Mouse (Mus musculus) intestine, embryonic 14.5 days (tissue): ENCODE results near the gene Amot. TPM values are rescaled to one million over a fixed set of nuclear protein-coding genes. Genes with fewer than 3 reads are reported as not detected.

Source experiments
- ATAC-seq: fragments of 200-750 bp; cut with Nextera tagmentation; replicated peaks from 2 replicates; pipeline ENCODE4 v1.8.0; 2017; ENCODE audit warnings: low read depth, moderate number of reproducible peaks, moderate TSS enrichment, moderate library complexity; ENCODE audit not compliant: low FRiP score, low TSS enrichment
- DNase-seq: peaks from one replicate; pipeline ENCODE4 v3.0.0-alpha.2; 2018; ENCODE audit warnings: low spot score
- H3K27ac ChIP-seq: fragments of 300-500 bp; sonication (generic); 2 replicates; pipeline ENCODE4 v1.5.1; 2014; ENCODE audit warnings: low read depth, mild to moderate bottlenecking, control low read depth
- H3K27me3 ChIP-seq: fragments of 300-500 bp; sonication (generic); replicated peaks from 2 replicates; pipeline ENCODE4 v1.6.1; 2014; ENCODE audit warnings: low read length, control low read depth; ENCODE audit not compliant: control insufficient read depth, insufficient read depth
- H3K36me3 ChIP-seq: fragments of 300-500 bp; sonication (generic); 2 replicates; pipeline ENCODE4 v1.6.1; 2014; ENCODE audit warnings: low read length, control low read depth; ENCODE audit not compliant: control insufficient read depth, insufficient read depth
- H3K4me1 ChIP-seq: fragments of 300-500 bp; sonication (generic); replicated peaks from 2 replicates; pipeline ENCODE4 v1.6.1; 2014; ENCODE audit warnings: low read length, control low read depth, mixed read lengths; ENCODE audit not compliant: control insufficient read depth, insufficient read depth
- H3K4me2 ChIP-seq: fragments of 300-500 bp; sonication (generic); 2 replicates; pipeline ENCODE4 v1.6.1; 2014; ENCODE audit warnings: low read length
- H3K4me3 ChIP-seq: fragments of 300-500 bp; sonication (generic); 2 replicates; pipeline ENCODE4 v1.5.1; 2014; ENCODE audit warnings: low read depth, low read length, control low read depth, mixed read lengths
- H3K9ac ChIP-seq: fragments of 300-500 bp; sonication (generic); 2 replicates; pipeline ENCODE4 v1.6.1; 2014; ENCODE audit warnings: mild to moderate bottlenecking, low read length
- H3K9me3 ChIP-seq: fragments of 300-500 bp; sonication (generic); 2 replicates; pipeline ENCODE4 v1.6.1; 2016; ENCODE audit warnings: low read length, control low read depth; ENCODE audit not compliant: control insufficient read depth
- WGBS: fragments of 180-500 bp; shearing (Covaris S2); extraction: QIAGEN DNeasy Blood & Tissue Kit; methylation state at CpG from one replicate; pipeline ENCODE4 v1.1.7; 2014; 5-methylcytosine and 5-hydroxymethylcytosine counted together
- polyA plus RNA-seq: library from polyadenylated mRNA; unstranded; fragments of >200 nt; fragmentation: Nextera tagmentation; extraction: Ambion mirVana; gene quantifications from 2 replicates; pipeline ENCODE4 v1.2.1, GENCODE M21; 2014

The Amot gene
- polyA plus RNA-seq, 1 experiment from 2014 or later = 21.5 TPM

DNA sequence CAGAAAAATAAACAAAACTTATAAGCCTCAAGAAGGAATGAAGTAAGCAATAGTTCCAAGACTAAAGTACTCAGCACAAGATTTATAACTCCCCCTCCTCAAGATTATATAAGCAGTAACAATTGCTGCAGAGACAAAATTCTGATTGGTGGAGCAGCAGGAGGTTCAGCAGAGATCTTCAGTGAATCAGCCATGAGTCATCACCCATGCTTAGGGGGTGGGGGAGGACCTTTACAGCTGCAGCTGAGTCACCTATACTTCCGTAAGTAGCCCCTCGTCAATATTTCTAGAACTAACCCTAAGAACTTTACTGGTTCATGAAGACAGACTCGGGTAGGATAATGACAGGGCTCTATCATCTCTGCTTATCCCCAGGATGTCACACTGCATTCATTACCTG lies 43.6 kb downstream of the Amot start:
- Histone ChIP-seq H3K4me1 (no peaks in the 10 kb centered on the region), H3K27ac (no peak overlapping the region), H3K4me2 (no peak overlapping the region), H3K9ac (no peak overlapping the region), H3K36me3 (peaks cover 12% of the 10 kb centered on the region; the same call in 1 of the 2 replicates), H3K4me3 (no peak overlapping the region), H3K27me3 (no peaks in the 10 kb centered on the region), H3K9me3 (no peaks in the 10 kb centered on the region)
- ATAC-seq = no peak
- WGBS = 55% methylated on average over 3 of the region's 3 CpGs
- DNase-seq = no peak

DNA sequence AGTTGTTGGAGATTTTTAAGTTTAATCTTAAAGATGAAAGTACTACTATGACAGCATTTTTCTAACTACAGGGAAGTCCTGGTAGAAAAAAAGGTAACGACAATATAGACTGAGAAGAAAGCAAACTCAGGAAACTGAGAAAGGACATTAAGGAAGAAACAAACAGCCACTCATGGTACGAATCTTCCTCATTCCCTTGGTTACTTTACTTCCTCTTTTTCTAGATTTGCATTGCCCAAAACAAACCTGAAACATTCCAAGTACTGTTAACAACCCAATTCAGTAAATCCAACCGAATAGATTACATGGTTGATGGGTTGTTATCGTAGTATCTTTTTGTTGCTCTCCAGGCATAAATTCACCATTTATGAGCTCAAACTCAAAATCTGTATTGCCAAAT lies 48.7 kb downstream of the Amot start:
- H3K9me3 ChIP-seq = no peaks in the 10 kb centered on the region
- DNase-seq = no peak
- no peak overlapping the region for H3K27ac ChIP-seq
- no peak overlapping the region for H3K9ac ChIP-seq
- no peaks in the 10 kb centered on the region for H3K27me3 ChIP-seq
- no peak overlapping the region for H3K4me3 ChIP-seq
- H3K4me2 ChIP-seq = no peak overlapping the region
- WGBS = 84% methylated on average over 4 of the region's 4 CpGs
- peaks cover 12% of the 10 kb centered on the region for H3K36me3 ChIP-seq
- H3K4me1 ChIP-seq = no peaks in the 10 kb centered on the region
- no peak for ATAC-seq

DNA sequence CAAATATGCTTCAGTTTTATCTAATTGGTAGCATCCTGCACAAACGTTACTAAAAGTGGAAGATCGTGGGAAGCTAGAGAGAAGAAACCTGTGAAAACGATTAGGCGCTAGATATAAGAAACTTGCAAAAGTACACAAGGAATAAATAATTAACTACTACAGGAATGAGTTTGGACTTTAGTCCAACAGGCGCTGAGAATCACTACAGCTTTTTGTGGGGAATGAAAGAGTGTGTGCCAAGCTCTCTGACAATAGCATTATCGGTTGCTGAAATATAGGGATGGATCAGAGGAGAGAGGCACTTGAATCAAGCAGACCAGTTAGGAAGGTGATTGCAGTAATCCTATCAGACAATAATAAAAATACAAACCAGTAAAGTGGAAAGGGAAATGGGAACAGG lies 49.4 kb downstream of the Amot start:
- Histone ChIP-seq H3K4me2 (no peak overlapping the region), H3K27ac (no peak overlapping the region)

DNA sequence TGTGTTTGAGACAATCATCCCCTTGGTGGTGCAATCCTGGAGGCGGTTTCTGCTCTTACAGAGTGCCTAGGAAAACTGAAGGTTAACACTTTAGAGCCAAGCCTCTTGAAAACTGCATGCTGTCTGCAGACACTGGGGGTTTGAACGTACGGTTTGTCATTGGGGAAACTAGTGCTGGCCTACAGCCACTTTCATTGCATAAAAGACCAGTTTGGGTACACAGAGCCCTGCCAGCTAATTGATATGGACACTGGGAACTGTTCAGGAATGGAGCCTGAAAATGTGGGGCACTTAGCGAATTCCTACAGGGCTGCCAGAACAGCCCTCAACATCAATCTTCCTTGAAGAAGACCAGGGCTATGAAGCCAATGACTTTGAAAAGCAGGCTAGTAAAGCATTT lies 50.2 kb downstream of the Amot start:
- no peak for ATAC-seq
- no peak for DNase-seq
- Histone ChIP-seq H3K9ac (no peak overlapping the region), H3K9me3 (no peaks in the 10 kb centered on the region), H3K27me3 (no peaks in the 10 kb centered on the region), H3K36me3 (peaks cover 10% of the 10 kb centered on the region), H3K4me1 (no peaks in the 10 kb centered on the region), H3K4me3 (no peak overlapping the region), H3K4me2 (no peak overlapping the region), H3K27ac (no peak overlapping the region)
- 64% methylated on average over 4 of the region's 4 CpGs for WGBS

More for the DNA sequence above, 49.4 kb downstream of the Amot start:
- Histone ChIP-seq H3K9ac (no peak overlapping the region), H3K4me3 (no peak overlapping the region), H3K27me3 (no peaks in the 10 kb centered on the region), H3K4me1 (no peaks in the 10 kb centered on the region), H3K9me3 (no peaks in the 10 kb centered on the region), H3K36me3 (peaks cover 12% of the 10 kb centered on the region)
- DNase-seq = no peak
- 79% methylated on average over 6 of the region's 6 CpGs for WGBS
- ATAC-seq = no peak

DNA sequence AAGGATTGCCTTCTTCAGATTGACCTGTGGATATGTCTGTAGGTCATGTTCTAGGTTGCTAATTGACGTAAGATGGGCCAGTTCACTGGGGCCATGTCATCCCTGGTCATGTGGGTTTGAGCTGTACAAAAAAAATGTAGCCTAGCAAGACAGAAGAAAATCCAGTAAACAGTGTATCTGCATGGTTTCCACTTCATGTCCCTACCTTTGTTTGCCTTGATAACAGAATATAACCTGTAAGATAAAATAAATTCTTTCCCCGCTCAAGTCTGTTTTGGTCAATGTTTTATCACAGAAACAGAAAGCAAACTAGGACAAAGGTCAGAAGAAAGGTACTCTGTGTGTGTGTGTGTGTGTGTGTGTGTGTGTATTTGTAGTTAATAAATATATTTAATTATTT lies 63.5 kb downstream of the Amot start:
- no peaks in the 10 kb centered on the region for H3K4me1 ChIP-seq
- no peak for DNase-seq
- H3K27me3 ChIP-seq = no peaks in the 10 kb centered on the region
- H3K9me3 ChIP-seq = no peaks in the 10 kb centered on the region
- no peak overlapping the region for H3K9ac ChIP-seq
- ATAC-seq = no peak
- WGBS = 72% methylated on average over 2 of the region's 2 CpGs
- no peaks in the 10 kb centered on the region for H3K36me3 ChIP-seq
- no peak overlapping the region for H3K27ac ChIP-seq
- no peak overlapping the region for H3K4me3 ChIP-seq
- no peak overlapping the region for H3K4me2 ChIP-seq

DNA sequence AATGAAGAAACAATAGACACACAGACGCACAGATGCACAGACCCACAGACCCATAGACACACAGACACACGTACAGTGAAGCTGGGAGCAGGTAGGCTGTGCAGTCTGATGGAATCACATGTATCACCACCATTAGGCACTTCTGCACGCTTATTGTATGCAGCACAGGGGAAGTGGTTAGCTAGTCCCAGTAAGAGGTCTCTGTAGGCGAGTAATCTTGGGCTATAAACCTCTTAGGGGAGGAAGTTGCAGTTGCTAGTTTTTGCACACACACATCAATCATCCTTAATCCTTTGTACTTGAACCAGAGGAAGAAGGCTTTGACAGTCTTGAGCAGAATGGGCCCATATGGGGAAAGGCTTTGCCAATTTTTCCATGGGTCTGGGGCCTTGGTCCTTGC lies 71.3 kb downstream of the Amot start:
- Histone ChIP-seq H3K4me2 (no peak overlapping the region), H3K9ac (no peak overlapping the region), H3K4me3 (no peak overlapping the region), H3K4me1 (no peaks in the 10 kb centered on the region), H3K27ac (no peak overlapping the region), H3K36me3 (no peaks in the 10 kb centered on the region), H3K27me3 (no peaks in the 10 kb centered on the region), H3K9me3 (no peaks in the 10 kb centered on the region)
- ATAC-seq = no peak
- WGBS = 73% methylated on average over 4 of the region's 4 CpGs
- no peak for DNase-seq

DNA sequence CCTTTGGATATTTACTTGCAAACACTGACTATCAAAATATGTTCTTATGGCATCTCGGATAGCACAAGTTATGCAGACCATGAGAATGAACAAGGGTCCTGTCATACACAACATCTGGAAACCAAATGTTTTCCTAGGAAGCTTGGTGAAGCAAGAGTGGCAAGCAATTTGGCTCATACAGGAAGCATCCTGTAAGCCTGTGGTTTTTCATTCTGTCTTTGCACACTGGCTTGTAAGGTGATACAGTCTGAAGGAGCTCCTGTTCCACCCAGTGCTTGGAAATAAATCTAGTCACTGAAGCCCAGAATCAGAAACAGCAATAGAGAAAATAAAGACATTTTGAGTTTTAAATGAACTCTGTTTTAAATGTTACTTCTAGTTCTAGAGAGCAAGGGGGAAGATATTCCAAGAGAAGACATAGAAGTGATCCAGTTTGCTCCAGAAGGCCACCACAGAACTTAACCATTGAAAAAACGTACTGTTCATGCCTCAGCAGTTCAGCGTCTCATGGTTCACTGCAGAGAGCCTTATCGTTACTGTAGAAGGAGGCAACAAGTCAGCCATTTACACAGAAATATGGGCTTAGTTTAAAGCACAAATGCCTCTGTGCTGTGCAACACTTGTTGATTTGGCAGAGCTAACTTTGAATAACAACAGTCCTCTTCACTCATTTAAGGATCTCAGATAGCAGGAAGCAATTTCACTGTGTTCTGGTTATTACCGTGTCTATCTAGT lies 74.0 kb downstream of the Amot start:
- DNase-seq (no peak), ATAC-seq (no peak)
- H3K27ac ChIP-seq = no peak overlapping the region
- H3K9me3 ChIP-seq = no peaks in the 10 kb centered on the region
- no peaks in the 10 kb centered on the region for H3K36me3 ChIP-seq
- H3K4me2 ChIP-seq = no peak overlapping the region
- H3K9ac ChIP-seq = no peak overlapping the region
- H3K27me3 ChIP-seq = no peaks in the 10 kb centered on the region
- 76% methylated on average over 5 of the region's 5 CpGs for WGBS
- no peak overlapping the region for H3K4me3 ChIP-seq
- H3K4me1 ChIP-seq = no peaks in the 10 kb centered on the region

DNA sequence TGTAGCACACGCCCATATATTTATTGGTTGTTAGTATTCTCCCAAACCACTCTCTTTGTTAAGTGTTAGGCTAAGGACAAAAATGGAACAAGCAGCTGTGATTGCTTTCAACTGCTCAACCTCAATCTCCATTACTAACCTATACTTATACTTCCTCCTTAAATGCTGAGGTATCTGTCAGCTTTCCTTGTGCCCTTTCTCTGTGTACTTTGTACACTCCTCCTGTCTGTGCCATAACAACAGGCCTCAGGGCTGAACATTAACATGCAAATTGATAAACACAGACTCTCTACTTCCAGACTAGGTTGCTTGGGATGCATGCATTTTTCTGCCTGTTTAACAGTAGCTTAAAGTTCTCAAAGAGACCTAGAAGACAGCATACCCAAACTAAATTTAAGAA lies 76.2 kb downstream of the Amot start:
- Histone ChIP-seq H3K4me2 (no peak overlapping the region), H3K27ac (no peak overlapping the region), H3K9me3 (no peaks in the 10 kb centered on the region), H3K4me3 (no peak overlapping the region), H3K9ac (no peak overlapping the region), H3K4me1 (no peaks in the 10 kb centered on the region), H3K36me3 (no peaks in the 10 kb centered on the region), H3K27me3 (no peaks in the 10 kb centered on the region)
- WGBS = 65% methylated on average over 1 of the region's 1 CpGs
- ATAC-seq = no peak
- no peak for DNase-seq

DNA sequence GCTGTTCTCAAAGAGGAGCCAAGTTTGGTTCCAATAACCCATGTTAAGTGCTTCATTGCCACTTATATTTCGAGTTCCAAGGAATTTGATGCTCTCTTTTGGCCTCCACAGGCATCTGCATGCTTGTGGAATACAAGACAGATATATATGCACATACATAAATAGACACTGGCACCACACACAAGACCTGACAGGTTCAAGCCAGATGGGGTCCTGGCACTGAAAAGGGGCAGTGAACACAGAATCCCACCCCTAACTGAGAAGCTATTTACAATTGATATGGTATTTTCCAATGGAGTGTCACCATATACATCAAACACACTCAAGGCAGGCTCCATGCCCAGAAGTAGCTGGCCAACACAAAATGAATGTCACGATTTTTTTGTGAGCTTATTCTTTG lies 81.0 kb downstream of the Amot start:
- H3K4me3 ChIP-seq = no peak overlapping the region
- DNase-seq (no peak), ATAC-seq (no peak)

More for the DNA sequence above, 81.0 kb downstream of the Amot start:
- H3K9me3 ChIP-seq = no peaks in the 10 kb centered on the region
- H3K4me1 ChIP-seq = no peaks in the 10 kb centered on the region
- WGBS = 64% methylated on average over 2 of the region's 2 CpGs
- no peak overlapping the region for H3K4me2 ChIP-seq
- H3K27ac ChIP-seq = no peak overlapping the region
- H3K27me3 ChIP-seq = no peaks in the 10 kb centered on the region
- no peak overlapping the region for H3K9ac ChIP-seq
- H3K36me3 ChIP-seq = no peaks in the 10 kb centered on the region
